ENCODE assay signal across 22 mouse cellular contexts in genomic region chr10:94350207-94350606, GRCm38 (mm10). TPM values are rescaled to one million over a fixed set of nuclear protein-coding genes. Genes with fewer than 3 reads are reported as not detected.
A peak's percentile ranks its signal among the peaks of the same experiment; 100 is the strongest.
DNase-seq lines count a peak whose midpoint lies in the region; ATAC-seq lines count a peak whose summit lies in the region.
"Had no signal": no experiment of that assay in that cellular context is flagged by ENCODE, and none has a peak within 500 bp of the region (broad histone marks: within the 10 kb centered on the region; RNA-seq: fewer than 3 reads in every experiment).

No protein-coding gene starts in this region.

- no peak overlapping the region for H3K9ac ChIP-seq in hindbrain, embryonic 13.5 days
- no peak overlapping the region for H3K9ac ChIP-seq in midbrain, embryonic 11.5 days (ENCODE audit: low read length)
- no peak overlapping the region for H3K9ac ChIP-seq in midbrain, embryonic 15.5 days
- H3K9ac ChIP-seq: liver, embryonic 14.5 days had no signal

- H3K4me1 ChIP-seq in hindbrain, embryonic 10.5 days (replicated peaks): peaks cover 10% of the 10 kb centered on the region
- peaks cover 10% of the 10 kb centered on the region; the same call in 1 of the 2 replicates for H3K4me1 ChIP-seq in hindbrain, embryonic 13.5 days (replicated peaks)
- H3K4me1 ChIP-seq in midbrain, embryonic 11.5 days (ENCODE audit: control insufficient read depth, insufficient read depth, low read length): no peaks in the 10 kb centered on the region
- no peaks in the 10 kb centered on the region for H3K4me1 ChIP-seq in midbrain, embryonic 15.5 days

- H3K27me3 ChIP-seq in hindbrain, embryonic 10.5 days (ENCODE audit: insufficient read depth, poor library complexity, severe bottlenecking): no peaks in the 10 kb centered on the region
- no peaks in the 10 kb centered on the region for H3K27me3 ChIP-seq in hindbrain, embryonic 13.5 days
- no peaks in the 10 kb centered on the region for H3K27me3 ChIP-seq in midbrain, embryonic 11.5 days (ENCODE audit: control insufficient read depth, insufficient read depth, low read length)
- no peaks in the 10 kb centered on the region for H3K27me3 ChIP-seq in midbrain, embryonic 15.5 days (replicated peaks)

- ATAC-seq in hindbrain, embryonic 13.5 days (ENCODE audit: low FRiP score): no peak
- ATAC-seq in midbrain, embryonic 11.5 days (ENCODE audit: low FRiP score): no peak
- ATAC-seq in midbrain, embryonic 15.5 days (replicated peaks): no peak
- ATAC-seq: forebrain, embryonic 14.5 days had no signal

- H3K4me2 ChIP-seq in hindbrain, embryonic 13.5 days: no peak overlapping the region
- no peak overlapping the region for H3K4me2 ChIP-seq in midbrain, embryonic 11.5 days
- H3K4me2 ChIP-seq in midbrain, embryonic 15.5 days: no peak overlapping the region

- 56% methylated on average over 5 of the region's 5 CpGs for WGBS in hindbrain, embryonic 10.5 days
- 42% methylated on average over 5 of the region's 5 CpGs for WGBS in hindbrain, embryonic 13.5 days
- WGBS in midbrain, embryonic 11.5 days: 73% methylated on average over 5 of the region's 5 CpGs
- 58% methylated on average over 5 of the region's 5 CpGs for WGBS in midbrain, embryonic 15.5 days

- no peak overlapping the region for H3K4me3 ChIP-seq in hindbrain, embryonic 10.5 days
- H3K4me3 ChIP-seq in hindbrain, embryonic 13.5 days: no peak overlapping the region
- H3K4me3 ChIP-seq in midbrain, embryonic 11.5 days (ENCODE audit: low read depth, low read length): no peak overlapping the region
- H3K4me3 ChIP-seq in midbrain, embryonic 15.5 days: no peak overlapping the region

- peak overlapping the region; percentile 72 for H3K27ac ChIP-seq in hindbrain, embryonic 10.5 days
- no peak overlapping the region for H3K27ac ChIP-seq in hindbrain, embryonic 13.5 days
- no peak overlapping the region for H3K27ac ChIP-seq in midbrain, embryonic 11.5 days (ENCODE audit: low read depth, low read length)
- H3K27ac ChIP-seq in midbrain, embryonic 15.5 days: no peak overlapping the region
- H3K27ac ChIP-seq: liver, embryonic 14.5 days had no signal

- peak; percentile 36 for DNase-seq in hindbrain, embryonic 10.5 days (ENCODE audit: low spot score)
- DNase-seq in midbrain, embryonic 11.5 days (ENCODE audit: low spot score, missing footprints): peak; percentile 86
- peak; percentile 21 for DNase-seq in forelimb bud, embryonic 11.5 days (ENCODE audit: low read depth, low spot score)
- peak; percentile 43 for DNase-seq in mesoderm, embryonic 11.5 days (ENCODE audit: low read depth, low spot score)
- no peak for DNase-seq in layer of hippocampus, postnatal 25 days (ENCODE audit: extremely low spot score in 1 of 2, low spot score in 1 of 2)
- DNase-seq in layer of hippocampus, adult 8-10 months (ENCODE audit: low spot score in 2 of 2): no peak
- DNase-seq: kidney, adult 11 months; kidney, postnatal 10 days; right cerebral cortex, postnatal 4 days had no signal

- H3K9me3 ChIP-seq in hindbrain, embryonic 10.5 days: no peaks in the 10 kb centered on the region
- no peaks in the 10 kb centered on the region for H3K9me3 ChIP-seq in hindbrain, embryonic 13.5 days
- H3K9me3 ChIP-seq in midbrain, embryonic 11.5 days (ENCODE audit: control insufficient read depth, low read length): no peaks in the 10 kb centered on the region
- no peaks in the 10 kb centered on the region for H3K9me3 ChIP-seq in midbrain, embryonic 15.5 days

- no peaks in the 10 kb centered on the region for H3K36me3 ChIP-seq in hindbrain, embryonic 10.5 days
- H3K36me3 ChIP-seq in hindbrain, embryonic 13.5 days: no peaks in the 10 kb centered on the region
- H3K36me3 ChIP-seq in midbrain, embryonic 11.5 days (ENCODE audit: control insufficient read depth, insufficient read depth, low read length): no peaks in the 10 kb centered on the region
- no peaks in the 10 kb centered on the region for H3K36me3 ChIP-seq in midbrain, embryonic 15.5 days (replicated peaks)

RNA-seq across cellular contexts. Expression of gene Tmcc3, which starts 38.5 kb away (rescaled TPM):
- 3.2 and 3.4 TPM in 2 replicates for polyA plus RNA-seq in hindbrain, embryonic 10.5 days (2016; fragmentation: Nextera tagmentation; extraction: Ambion mirVana)
- polyA plus RNA-seq in hindbrain, embryonic 13.5 days (2015; fragmentation: Nextera tagmentation; extraction: Ambion mirVana): 7.5 and 8.3 TPM in 2 replicates
- polyA plus RNA-seq in midbrain, embryonic 11.5 days (2014; fragmentation: Nextera tagmentation; extraction: Ambion mirVana): 3.2 and 4.0 TPM in 2 replicates
- 12.0 and 13.7 TPM in 2 replicates for polyA plus RNA-seq in midbrain, embryonic 15.5 days (2015; fragmentation: Nextera tagmentation; extraction: Ambion mirVana)
- total RNA-seq in layer of hippocampus, postnatal 25 days (2021): 10 to 100 TPM; 42.6 to 46.9 TPM
- total RNA-seq in layer of hippocampus, adult 8-10 months (2022): 10 to 100 TPM; 49.1 to 63.0 (median 53.8) TPM

RNA-seq across cellular contexts. Expression of gene Gm4792, which starts 51.7 kb away (rescaled TPM):
- polyA plus RNA-seq in hindbrain, embryonic 10.5 days (2016; fragmentation: Nextera tagmentation; extraction: Ambion mirVana): 0.42 TPM in 1 of 2 replicates, not detected in the other
- polyA plus RNA-seq in hindbrain, embryonic 13.5 days (2015; fragmentation: Nextera tagmentation; extraction: Ambion mirVana): 0.35 and 0.45 TPM in 2 replicates
- polyA plus RNA-seq in midbrain, embryonic 11.5 days (2014; fragmentation: Nextera tagmentation; extraction: Ambion mirVana): not detected in 2 replicates
- 0.38 TPM in 1 of 2 replicates, not detected in the other for polyA plus RNA-seq in midbrain, embryonic 15.5 days (2015; fragmentation: Nextera tagmentation; extraction: Ambion mirVana)
- not detected for total RNA-seq in layer of hippocampus, postnatal 25 days (2021)
- total RNA-seq in layer of hippocampus, adult 8-10 months (2022): not detected
- total RNA-seq: gastrocnemius, postnatal 4 days; heart, postnatal 10 days; layer of hippocampus, adult 18-20 months; left cerebral cortex, postnatal 25 days; megakaryocyte progenitor cell, adult 5-6 weeks; midbrain, postnatal 0 days; neutrophil, adult 5-6 weeks had no signal
- polyA plus RNA-seq: cortical plate, adult 2 months; limb, embryonic 14.5 days; liver, embryonic 14.5 days had no signal

Comparison
In these comparisons a context has a peak if more than half of its experiments do, and no peak if none do; other contexts are left out.
1. DNase-seq: peak in hindbrain, embryonic 10.5 days (single experiment), midbrain, embryonic 11.5 days (single experiment), forelimb bud, embryonic 11.5 days (single experiment) and mesoderm, embryonic 11.5 days (single experiment); none in layer of hippocampus, postnatal 25 days (0 of 2) and layer of hippocampus, adult 8-10 months (0 of 2).